Mouse (Mus musculus): Measurements from ENCODE around the gene Lyl1. TPM values are rescaled to one million over a fixed set of nuclear protein-coding genes. Genes with fewer than 3 reads are reported as not detected.

Lyl1 gene
- total and polyA plus RNA-seq, 3 experiments = 88.7 to 149 (median 136) TPM

DNA sequence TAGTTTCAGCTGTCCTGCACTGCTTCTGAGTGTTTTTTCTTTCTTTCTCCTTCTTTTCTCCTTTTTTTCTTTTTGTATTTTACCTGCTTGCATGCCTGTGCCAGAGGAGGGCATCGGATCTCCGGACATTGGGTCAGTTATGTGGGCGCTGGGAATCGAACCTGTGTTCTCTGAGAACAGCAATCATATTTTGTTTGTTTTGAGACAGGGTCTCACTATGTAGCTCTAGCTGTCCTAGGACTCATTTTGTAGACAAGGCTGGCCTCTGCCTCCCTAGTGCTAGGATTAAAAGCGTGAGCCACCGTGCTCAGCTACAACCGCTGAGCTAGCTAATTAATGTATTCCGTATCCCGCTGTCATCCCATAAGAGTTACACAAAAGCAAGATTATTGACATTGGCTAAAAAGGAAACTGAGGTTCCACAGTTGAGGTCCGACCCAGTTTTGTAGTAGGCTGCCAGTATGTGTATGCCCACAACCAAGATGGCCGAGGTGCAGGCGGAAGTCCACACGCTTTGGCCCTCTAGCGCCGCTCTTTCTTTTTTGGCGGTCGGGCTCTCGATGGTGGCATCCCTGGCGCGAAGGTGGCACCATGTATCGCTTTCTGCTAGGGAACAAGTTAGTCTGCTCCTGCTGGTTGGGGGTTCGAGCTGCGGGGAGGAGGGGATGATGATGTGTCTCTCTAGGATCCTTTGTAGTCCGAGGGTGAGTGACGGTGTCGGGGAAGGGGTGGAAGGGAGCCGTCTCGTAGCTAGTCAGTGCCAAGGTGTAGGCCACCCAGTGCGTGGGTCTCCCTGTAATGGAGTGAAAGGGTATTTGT, 36.5 kb upstream of the Lyl1 start (continued):
- TF ChIP-seq POLR2A (IDR thresholded peaks at IDR 0.05; ENCODE audit: control insufficient read depth in 1 of 2, insufficient read depth in 1 of 2, low read depth in 1 of 2, low read length in 2 of 2, poor library complexity in 1 of 2) (peak; percentile 69 to 71; a peak in 3 of 4 replicates), TBP (IDR thresholded peaks at IDR 0.05; ENCODE audit: low read depth, low read length) (peak; percentile 66), NELFE (IDR thresholded peaks at IDR 0.05; ENCODE audit: low read depth, low read length) (peak; percentile 79), CHD2 (IDR thresholded peaks at IDR 0.05; ENCODE audit: low read length) (no peak), RAD21 (IDR thresholded peaks at IDR 0.05; ENCODE audit: low read depth, low read length) (no peak)

DNA sequence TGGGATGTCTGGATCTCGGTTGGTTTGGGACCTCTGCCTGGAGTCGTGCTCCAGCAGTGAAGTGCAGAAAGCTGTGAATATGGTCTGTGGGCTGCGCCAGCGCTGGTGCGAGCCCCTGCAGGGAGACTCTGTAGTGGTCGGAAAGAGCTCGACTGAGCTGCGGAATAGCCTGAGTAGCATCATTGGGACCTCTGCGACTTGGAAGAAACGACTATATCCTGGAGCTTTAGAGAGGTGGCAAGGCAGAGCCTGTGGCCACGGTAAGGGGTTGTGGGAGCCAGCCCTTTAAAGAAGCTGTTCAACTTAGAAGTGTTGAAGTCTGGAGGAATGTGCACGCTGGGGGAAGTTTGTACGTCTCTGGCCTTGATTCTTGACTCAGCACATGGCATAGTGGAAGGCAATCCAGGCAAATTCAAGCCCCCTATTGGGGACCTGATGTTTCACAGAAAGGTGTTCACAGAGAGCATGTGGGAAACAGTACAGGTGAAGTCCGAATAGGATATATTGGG, 35.8 kb upstream of the Lyl1 start:
- peaks cover 51% of the 10 kb centered on the region for H3K79me2 ChIP-seq (ENCODE audit: control insufficient read depth, insufficient read depth, low read length, poor library complexity)
- DNase-seq (ENCODE audit: low read depth, low spot score) = peak; percentile 76
- H3K4me1 ChIP-seq (ENCODE audit: control insufficient read depth in 1 of 2, insufficient read depth in 2 of 2, low read length in 2 of 2) = peaks cover 0 to 19% of the 10 kb centered on the region in 2 experiments; a peak in 2 of 4 replicates
- H3K4me3 ChIP-seq (ENCODE audit: control insufficient read depth in 1 of 2, insufficient read depth in 1 of 2, low read depth in 2 of 2, low read length in 2 of 2) = peak overlapping the region; percentile 58 to 84
- H3K27me3 ChIP-seq (ENCODE audit: control insufficient read depth in 1 of 2, insufficient read depth in 2 of 2, low read length in 2 of 2) = no peaks in the 10 kb centered on the region
- H3K9me3 ChIP-seq (replicated peaks; ENCODE audit: insufficient read depth, low read length) = no peaks in the 10 kb centered on the region
- peaks cover 0 to 13% of the 10 kb centered on the region in 2 experiments; a peak in 2 of 4 replicates for H3K36me3 ChIP-seq (ENCODE audit: control insufficient read depth in 1 of 2, insufficient read depth in 2 of 2, low read length in 2 of 2)
- H3K9ac ChIP-seq (ENCODE audit: control insufficient read depth, low read depth, low read length, poor library complexity, severe bottlenecking) = peak overlapping the region; percentile 95
- H3K27ac ChIP-seq (ENCODE audit: control insufficient read depth, low read depth, low read length) = peak overlapping the region; percentile 97
- TF ChIP-seq CHD1 (IDR thresholded peaks at IDR 0.05; ENCODE audit: low read depth, low read length) = peak; percentile 78; the same call in 1 of the 2 replicates
- TF ChIP-seq TBP (IDR thresholded peaks at IDR 0.05; ENCODE audit: low read depth, low read length) = peak; percentile 45; the same call in 1 of the 2 replicates
- TF ChIP-seq ZKSCAN1 (IDR thresholded peaks at IDR 0.05; ENCODE audit: low read depth, low read length) = no peak
- no peak for TF ChIP-seq CTCF (IDR thresholded peaks at IDR 0.05 in 2 of 3, conservative IDR thresholded peaks at IDR 0.05 in 1 of 3; ENCODE audit: control insufficient read depth in 1 of 3, insufficient read depth in 1 of 3, low read depth in 2 of 3, low read length in 3 of 3, poor library complexity in 1 of 3, severe bottlenecking in 1 of 3)
- no peak for TF ChIP-seq MAFK (IDR thresholded peaks at IDR 0.05; ENCODE audit: borderline replicate concordance, low read depth, low read length)
- TF ChIP-seq ELF1 (IDR thresholded peaks at IDR 0.05; ENCODE audit: low read depth, low read length) = no peak
- no peak; the same call in 1 of the 2 replicates for TF ChIP-seq SIN3A (IDR thresholded peaks at IDR 0.05; ENCODE audit: low read length)
- no peak for TF ChIP-seq TAL1 (IDR thresholded peaks at IDR 0.05; ENCODE audit: low read length)
- no peak for TF ChIP-seq POLR2AphosphoS5 (IDR thresholded peaks at IDR 0.05; ENCODE audit: borderline replicate concordance, low read depth, low read length)
- TF ChIP-seq SMC3 (IDR thresholded peaks at IDR 0.05; ENCODE audit: low read depth, low read length) = no peak
- no peak for TF ChIP-seq GATA1 (IDR thresholded peaks at IDR 0.05; ENCODE audit: low read depth, low read length)
- TF ChIP-seq ETS1 (IDR thresholded peaks at IDR 0.05; ENCODE audit: low read depth, low read length) = no peak
- TF ChIP-seq MYB (IDR thresholded peaks at IDR 0.05; ENCODE audit: low read depth, low read length) = no peak
- TF ChIP-seq ZNF384 (IDR thresholded peaks at IDR 0.05; ENCODE audit: low read depth, low read length) = no peak
- no peak for TF ChIP-seq HCFC1 (IDR thresholded peaks at IDR 0.05; ENCODE audit: low read depth, low read length)
- TF ChIP-seq MAZ (IDR thresholded peaks at IDR 0.05; ENCODE audit: low read depth, low read length) = no peak
- TF ChIP-seq MAX (IDR thresholded peaks at IDR 0.05; ENCODE audit: low read length) = 0 out of 2 replicates have a peak, but pooled peaks have one; percentile 7
- no peak for TF ChIP-seq BHLHE40 (IDR thresholded peaks at IDR 0.05; ENCODE audit: borderline replicate concordance, low read depth, low read length)
- peak; percentile 15 for TF ChIP-seq POLR2AphosphoS2 (IDR thresholded peaks at IDR 0.05; ENCODE audit: low read length)
- no peak for TF ChIP-seq RAD21 (IDR thresholded peaks at IDR 0.05; ENCODE audit: low read depth, low read length)
- no peak for TF ChIP-seq E2F4 (IDR thresholded peaks at IDR 0.05; ENCODE audit: borderline replicate concordance, low read depth, low read length)
- TF ChIP-seq USF2 (IDR thresholded peaks at IDR 0.05; ENCODE audit: borderline replicate concordance in 1 of 2, insufficient read depth in 1 of 2, low read depth in 1 of 2, low read length in 2 of 2) = no peak
- TF ChIP-seq ZMIZ1 (IDR thresholded peaks at IDR 0.05; ENCODE audit: low read depth, low read length) = no peak
- TF ChIP-seq TCF12 (IDR thresholded peaks at IDR 0.05; ENCODE audit: low read depth, low read length) = no peak
- peak; percentile 62; the same call in 1 of the 2 replicates for TF ChIP-seq MYC (IDR thresholded peaks at IDR 0.05; ENCODE audit: low read depth, low read length)
- no peak for TF ChIP-seq CHD2 (IDR thresholded peaks at IDR 0.05; ENCODE audit: low read length)
- TF ChIP-seq EP300 (IDR thresholded peaks at IDR 0.05; ENCODE audit: low read depth in 1 of 2, low read length in 2 of 2) = no peak
- TF ChIP-seq POLR2A (IDR thresholded peaks at IDR 0.05; ENCODE audit: control insufficient read depth in 1 of 2, insufficient read depth in 1 of 2, low read depth in 1 of 2, low read length in 2 of 2, poor library complexity in 1 of 2) = no peak
- no peak for TF ChIP-seq NRF1 (IDR thresholded peaks at IDR 0.05; ENCODE audit: insufficient read depth, low read depth, low read length, poor library complexity, severe bottlenecking)
- TF ChIP-seq MEF2A (IDR thresholded peaks at IDR 0.05; ENCODE audit: extremely low read depth, insufficient replicate concordance, low read depth, low read length, poor library complexity, severe bottlenecking) = no peak
- no peak for TF ChIP-seq USF1 (IDR thresholded peaks at IDR 0.05; ENCODE audit: low read depth, low read length)
- no peak for TF ChIP-seq NELFE (IDR thresholded peaks at IDR 0.05; ENCODE audit: low read depth, low read length)
